Mouse (Mus musculus): ENCODE results near the gene Hdgf.

GRCm38 (mm10) chr3:87951946-87952345 is 45.8 kb downstream of the Hdgf start:
- TF ChIP-seq CTCF (IDR thresholded peaks at IDR 0.05; ENCODE audit: low read depth) (no peak), EP300 (IDR thresholded peaks at IDR 0.05; ENCODE audit: low read depth) (no peak)

Data from liver, postnatal 0 days (tissue).